Mouse (Mus musculus): ENCODE results near the gene Rragd. TPM values are rescaled to one million over a fixed set of nuclear protein-coding genes. Genes with fewer than 3 reads are reported as not detected.

Rragd gene
- 24.0 and 26.8 TPM in 2 replicates for polyA plus RNA-seq (2015; fragmentation: Nextera tagmentation; extraction: Ambion mirVana)

GRCm38 (mm10) chr4:32982716-32983175, at the start of gene Rragd:
TSS of gene Rragd (plus strand) at chr4:32983037.
- TF ChIP-seq CTCF (IDR thresholded peaks at IDR 0.05; ENCODE audit: low read depth): no peak
- ATAC-seq (replicated peaks; ENCODE audit: low FRiP score, low read depth) (peak; percentile 84), DNase-seq (ENCODE audit: low spot score) (peak; percentile 68)
- no peaks in the 10 kb centered on the region for H3K36me3 ChIP-seq (ENCODE audit: insufficient read depth, low read length)
- no peaks in the 10 kb centered on the region for H3K9me3 ChIP-seq (replicated peaks; ENCODE audit: low read length)
- 0% methylated on average over 14 of the region's 18 CpGs for WGBS
- peaks cover 12% of the 10 kb centered on the region for H3K4me1 ChIP-seq (replicated peaks; ENCODE audit: insufficient read depth, low read length)
- H3K4me2 ChIP-seq (ENCODE audit: low read length): peak within 1 kb of the TSS; percentile 100
- peak within 1 kb of the TSS; percentile 70 for H3K4me3 ChIP-seq (replicated peaks; ENCODE audit: low read depth, low read length)
- peak within 1 kb of the TSS; percentile 77 for H3K9ac ChIP-seq (ENCODE audit: low read depth, low read length)
- H3K27me3 ChIP-seq (ENCODE audit: insufficient read depth, low read length): no peaks in the 10 kb centered on the region
- H3K27ac ChIP-seq: peak within 1 kb of the TSS; percentile 85

- DNase-seq (ENCODE audit: low spot score) (peak; percentile 75), ATAC-seq (replicated peaks; ENCODE audit: low FRiP score, low read depth) (peak; percentile 52; the same call in 1 of the 2 replicates)
- Histone ChIP-seq H3K4me3 (replicated peaks; ENCODE audit: low read depth, low read length) (no peak overlapping the region), H3K36me3 (ENCODE audit: insufficient read depth, low read length) (no peaks in the 10 kb centered on the region), H3K9ac (ENCODE audit: low read depth, low read length) (no peak overlapping the region), H3K4me1 (replicated peaks; ENCODE audit: insufficient read depth, low read length) (no peaks in the 10 kb centered on the region), H3K27me3 (ENCODE audit: insufficient read depth, low read length) (no peaks in the 10 kb centered on the region), H3K27ac (peak overlapping the region; percentile 47; the same call in 1 of the 2 replicates), H3K9me3 (replicated peaks; ENCODE audit: low read length) (no peaks in the 10 kb centered on the region), H3K4me2 (ENCODE audit: low read length) (no peak overlapping the region)
- WGBS: 22% methylated on average over 9 of the region's 9 CpGs
- no peak for TF ChIP-seq CTCF (IDR thresholded peaks at IDR 0.05; ENCODE audit: low read depth)
Observed at GRCm38 (mm10) chr4:32936762-32937341, 46.0 kb upstream of the Rragd start.

DNA sequence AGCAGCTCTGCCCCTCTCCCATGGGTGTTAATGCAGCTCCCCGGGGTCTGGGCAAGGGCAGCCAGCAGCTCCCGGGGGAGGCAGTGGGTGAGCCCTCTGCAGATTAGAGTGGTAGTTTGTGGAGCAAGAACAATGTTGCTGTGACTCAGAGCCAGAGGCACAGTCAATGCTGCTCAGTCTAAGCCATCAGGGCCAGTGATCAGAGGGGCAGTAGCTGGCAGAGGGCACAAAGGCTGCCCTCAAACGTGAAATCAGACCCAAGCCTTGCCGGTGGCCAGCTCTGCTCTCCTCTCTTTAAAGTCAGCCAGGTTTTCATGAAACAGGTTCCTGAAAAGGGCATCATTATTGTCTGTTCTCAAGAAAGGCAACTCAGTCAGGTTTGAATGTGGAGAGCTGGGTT, 43.3 kb upstream of the Rragd start:
- no peaks in the 10 kb centered on the region for H3K27me3 ChIP-seq (ENCODE audit: insufficient read depth, low read length)
- H3K9ac ChIP-seq (ENCODE audit: low read depth, low read length): no peak overlapping the region
- H3K4me3 ChIP-seq (replicated peaks; ENCODE audit: low read depth, low read length): no peak overlapping the region
- WGBS: 33% methylated on average over 4 of the region's 4 CpGs
- no peaks in the 10 kb centered on the region for H3K4me1 ChIP-seq (replicated peaks; ENCODE audit: insufficient read depth, low read length)
- DNase-seq (ENCODE audit: low spot score) (no peak), ATAC-seq (replicated peaks; ENCODE audit: low FRiP score, low read depth) (no peak)
- no peak overlapping the region for H3K4me2 ChIP-seq (ENCODE audit: low read length)
- H3K9me3 ChIP-seq (replicated peaks; ENCODE audit: low read length): no peaks in the 10 kb centered on the region
- H3K36me3 ChIP-seq (ENCODE audit: insufficient read depth, low read length): no peaks in the 10 kb centered on the region
- no peak overlapping the region for H3K27ac ChIP-seq
- TF ChIP-seq CTCF (IDR thresholded peaks at IDR 0.05; ENCODE audit: low read depth): no peak

DNA sequence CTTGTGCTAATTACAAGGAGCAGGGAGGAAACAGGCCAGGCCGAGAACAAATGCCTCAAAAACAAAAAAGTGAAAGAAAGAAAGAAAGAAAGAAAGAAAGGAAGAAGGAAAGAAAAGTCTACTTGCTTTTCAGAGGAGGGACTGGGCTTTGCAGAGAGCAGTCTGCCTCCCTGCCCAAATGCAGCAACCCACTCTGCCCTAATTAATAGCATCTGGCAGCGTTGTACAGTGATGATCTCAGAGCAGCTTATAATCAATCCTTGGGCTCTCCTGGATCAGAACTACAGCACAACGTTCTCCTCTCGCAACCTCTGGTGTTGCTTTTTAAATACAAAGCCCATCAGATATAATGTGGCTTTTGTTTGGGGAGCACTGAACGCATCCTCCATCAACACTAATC, 42.9 kb upstream of the Rragd start:
- H3K9ac ChIP-seq (ENCODE audit: low read depth, low read length): no peak overlapping the region
- no peaks in the 10 kb centered on the region for H3K36me3 ChIP-seq (ENCODE audit: insufficient read depth, low read length)
- no peaks in the 10 kb centered on the region for H3K4me1 ChIP-seq (replicated peaks; ENCODE audit: insufficient read depth, low read length)
- no peak for TF ChIP-seq CTCF (IDR thresholded peaks at IDR 0.05; ENCODE audit: low read depth)
- no peak overlapping the region for H3K27ac ChIP-seq
- H3K9me3 ChIP-seq (replicated peaks; ENCODE audit: low read length): no peaks in the 10 kb centered on the region
- H3K4me2 ChIP-seq (ENCODE audit: low read length): no peak overlapping the region
- 68% methylated on average over 5 of the region's 5 CpGs for WGBS
- no peaks in the 10 kb centered on the region for H3K27me3 ChIP-seq (ENCODE audit: insufficient read depth, low read length)
- DNase-seq (ENCODE audit: low spot score) (no peak), ATAC-seq (replicated peaks; ENCODE audit: low FRiP score, low read depth) (no peak)
- no peak overlapping the region for H3K4me3 ChIP-seq (replicated peaks; ENCODE audit: low read depth, low read length)

DNA sequence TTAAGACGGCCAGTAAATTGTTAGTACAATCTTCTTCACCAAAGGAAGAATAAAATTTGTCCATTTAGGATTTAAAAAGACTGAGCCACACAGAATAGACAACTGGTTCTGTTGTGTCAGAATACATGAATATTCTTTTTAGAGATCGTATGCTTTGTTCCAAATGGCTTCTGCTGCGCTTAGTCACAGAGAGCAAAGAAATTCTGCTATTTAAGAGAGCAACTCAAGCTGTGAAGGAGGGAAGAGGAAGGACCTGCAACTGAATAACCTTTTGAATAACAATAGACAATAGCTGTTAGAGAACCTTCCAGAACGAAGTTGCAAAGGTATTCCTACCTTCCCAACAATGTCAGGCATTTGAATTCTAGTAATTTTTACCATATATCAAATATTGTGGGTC, 41.9 kb upstream of the Rragd start:
- H3K27me3 ChIP-seq (ENCODE audit: insufficient read depth, low read length): no peaks in the 10 kb centered on the region
- no peak for DNase-seq (ENCODE audit: low spot score)
- no peaks in the 10 kb centered on the region for H3K36me3 ChIP-seq (ENCODE audit: insufficient read depth, low read length)
- WGBS: 77% methylated on average over 4 of the region's 4 CpGs
- H3K4me1 ChIP-seq (replicated peaks; ENCODE audit: insufficient read depth, low read length): no peaks in the 10 kb centered on the region
- H3K9me3 ChIP-seq (replicated peaks; ENCODE audit: low read length): no peaks in the 10 kb centered on the region
- TF ChIP-seq CTCF (IDR thresholded peaks at IDR 0.05; ENCODE audit: low read depth): no peak
- no peak for ATAC-seq (replicated peaks; ENCODE audit: low FRiP score, low read depth)
- no peak overlapping the region for H3K4me3 ChIP-seq (replicated peaks; ENCODE audit: low read depth, low read length)
- no peak overlapping the region for H3K9ac ChIP-seq (ENCODE audit: low read depth, low read length)
- H3K27ac ChIP-seq: no peak overlapping the region
- H3K4me2 ChIP-seq (ENCODE audit: low read length): no peak overlapping the region

DNA sequence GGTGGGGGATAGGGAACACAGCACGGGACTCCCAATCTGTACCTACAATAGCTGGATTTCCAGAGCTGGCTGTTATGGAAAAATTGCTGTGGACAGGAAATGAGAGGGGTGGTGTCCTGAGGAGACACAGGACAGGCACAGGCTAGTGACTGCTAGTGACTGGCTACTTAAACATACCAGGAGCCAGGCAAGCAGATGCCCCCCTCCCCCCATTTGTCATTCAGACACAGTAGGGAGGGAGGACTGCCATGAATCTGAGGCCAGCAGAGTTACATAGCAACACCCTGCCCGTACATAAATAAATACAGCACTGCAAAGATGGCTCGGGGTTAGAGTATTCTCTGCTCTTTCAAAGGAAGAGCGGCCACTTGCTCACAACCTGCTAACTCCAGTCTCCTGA, 35.2 kb upstream of the Rragd start:
- Histone ChIP-seq H3K36me3 (ENCODE audit: insufficient read depth, low read length) (no peaks in the 10 kb centered on the region), H3K27ac (0 out of 2 replicates have a peak overlapping the region, but pooled peaks have one; percentile 8), H3K4me3 (replicated peaks; ENCODE audit: low read depth, low read length) (no peak overlapping the region), H3K27me3 (ENCODE audit: insufficient read depth, low read length) (no peaks in the 10 kb centered on the region), H3K4me1 (replicated peaks; ENCODE audit: insufficient read depth, low read length) (no peaks in the 10 kb centered on the region; the same call in 1 of the 2 replicates), H3K9me3 (replicated peaks; ENCODE audit: low read length) (no peaks in the 10 kb centered on the region), H3K4me2 (ENCODE audit: low read length) (no peak overlapping the region), H3K9ac (ENCODE audit: low read depth, low read length) (no peak overlapping the region)
- TF ChIP-seq CTCF (IDR thresholded peaks at IDR 0.05; ENCODE audit: low read depth): no peak
- DNase-seq (ENCODE audit: low spot score): peak; percentile 59
- no peak for ATAC-seq (replicated peaks; ENCODE audit: low FRiP score, low read depth)
- 27% methylated on average over 4 of the region's 4 CpGs for WGBS
